Mouse (Mus musculus) forebrain, postnatal 0 days (tissue): ENCODE results near the gene Med24. TPM values are rescaled to one million over a fixed set of nuclear protein-coding genes. Genes with fewer than 3 reads are reported as not detected.

ENCODE experiments used
- ATAC-seq: fragments of 200-750 bp; cut with Nextera tagmentation; 2 replicates; pipeline ENCODE4 v1.8.0; 2017; ENCODE audit warnings: mild to moderate bottlenecking, moderate library complexity
- DNase-seq: peaks from one replicate; pipeline ENCODE4 v3.0.0-alpha.2; 2015
- H3K27ac ChIP-seq: fragments of 300-500 bp; sonication (generic); 2 replicates; pipeline ENCODE4 v1.5.1; 2014; ENCODE audit warnings: low read depth, mild to moderate bottlenecking, antibody characterized with exemption, low read length, moderate library complexity, mixed read lengths
- H3K27me3 ChIP-seq: fragments of 300-500 bp; sonication (generic); 2 replicates; pipeline ENCODE4 v1.6.1; 2014; ENCODE audit warnings: mild to moderate bottlenecking, low read length, mixed read lengths; ENCODE audit not compliant: insufficient read depth
- H3K36me3 ChIP-seq: fragments of 300-500 bp; sonication (generic); 2 replicates; pipeline ENCODE4 v1.6.1; 2014; ENCODE audit warnings: mild to moderate bottlenecking, moderate library complexity; ENCODE audit not compliant: insufficient read depth
- H3K4me1 ChIP-seq: fragments of 300-500 bp; sonication (generic); 2 replicates; pipeline ENCODE4 v1.6.1; 2014; ENCODE audit warnings: antibody characterized with exemption; ENCODE audit not compliant: insufficient read depth
- H3K4me2 ChIP-seq: fragments of 300-500 bp; sonication (generic); 2 replicates; pipeline ENCODE4 v1.6.1; 2014; ENCODE audit warnings: low read depth, mild to moderate bottlenecking, moderate library complexity
- H3K4me3 ChIP-seq: fragments of 300-500 bp; sonication (generic); 2 replicates; pipeline ENCODE4 v1.5.1; 2014; ENCODE audit warnings: low read depth, low read length, mixed read lengths
- H3K9ac ChIP-seq: fragments of 300-500 bp; sonication (generic); 2 replicates; pipeline ENCODE4 v1.6.1; 2014; ENCODE audit warnings: mild to moderate bottlenecking
- H3K9me3 ChIP-seq: fragments of 300-500 bp; sonication (generic); 2 replicates; pipeline ENCODE4 v1.6.1; 2016; ENCODE audit warnings: low read length
- CTCF ChIP-seq: sonication (generic); IDR thresholded peaks from 2 replicates; pipeline ENCODE4 v1.5.1; 2016; ENCODE audit warnings: antibody characterized with exemption, control low read depth, low read depth
- WGBS: fragments of 180-500 bp; shearing (Covaris S2); extraction: QIAGEN DNeasy Blood & Tissue Kit; methylation state at CpG from one replicate; pipeline ENCODE4 v1.1.7; 2014; 5-methylcytosine and 5-hydroxymethylcytosine counted together
- polyA plus RNA-seq: library from polyadenylated mRNA; unstranded; fragments of >200 nt; fragmentation: Nextera tagmentation; extraction: Ambion mirVana; gene quantifications from 2 replicates; pipeline ENCODE4 v1.2.1, GENCODE M21; 2015
- total RNA-seq: library from RNA; depleted of rRNA; stranded (reverse); fragments of >200 nt; gene quantifications from 2 replicates; pipeline ENCODE4 v1.2.3, GENCODE M21; 2014

The Med24 gene
- total and polyA plus RNA-seq, 2 experiments from 2014 or later = 49.3 to 66.5 TPM

DNA sequence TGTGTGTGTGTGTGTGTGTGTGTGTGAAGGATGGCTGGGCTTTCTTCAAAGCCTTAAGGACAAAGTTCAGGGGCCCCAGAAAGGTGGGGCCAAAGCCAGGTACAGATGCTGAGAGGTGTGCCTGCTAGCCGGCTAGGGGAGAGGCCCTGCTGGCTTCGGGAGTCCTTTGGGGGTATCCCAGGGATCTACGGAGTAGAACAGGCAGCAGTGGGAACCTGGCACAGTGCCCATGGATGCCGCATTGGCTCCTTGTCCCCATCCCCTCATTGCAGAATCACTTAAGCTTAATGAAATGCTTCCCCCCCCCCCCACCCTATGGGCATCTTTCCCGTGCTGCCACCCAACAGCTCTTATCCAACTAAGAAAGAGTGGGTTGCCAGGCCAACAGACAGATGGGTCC is 20.5 kb upstream of the Med24 start:
- Histone ChIP-seq H3K4me1 (peaks cover 61% of the 10 kb centered on the region), H3K9me3 (no peaks in the 10 kb centered on the region), H3K9ac (peak overlapping the region; percentile 66), H3K4me2 (peak overlapping the region; percentile 94), H3K4me3 (peak overlapping the region; percentile 30), H3K27me3 (no peaks in the 10 kb centered on the region), H3K27ac (peak overlapping the region; percentile 99), H3K36me3 (peaks cover 18% of the 10 kb centered on the region)
- ATAC-seq = peak; percentile 14
- TF ChIP-seq CTCF = no peak
- DNase-seq = peak; percentile 88
- WGBS = 5% methylated on average over 5 of the region's 5 CpGs

DNA sequence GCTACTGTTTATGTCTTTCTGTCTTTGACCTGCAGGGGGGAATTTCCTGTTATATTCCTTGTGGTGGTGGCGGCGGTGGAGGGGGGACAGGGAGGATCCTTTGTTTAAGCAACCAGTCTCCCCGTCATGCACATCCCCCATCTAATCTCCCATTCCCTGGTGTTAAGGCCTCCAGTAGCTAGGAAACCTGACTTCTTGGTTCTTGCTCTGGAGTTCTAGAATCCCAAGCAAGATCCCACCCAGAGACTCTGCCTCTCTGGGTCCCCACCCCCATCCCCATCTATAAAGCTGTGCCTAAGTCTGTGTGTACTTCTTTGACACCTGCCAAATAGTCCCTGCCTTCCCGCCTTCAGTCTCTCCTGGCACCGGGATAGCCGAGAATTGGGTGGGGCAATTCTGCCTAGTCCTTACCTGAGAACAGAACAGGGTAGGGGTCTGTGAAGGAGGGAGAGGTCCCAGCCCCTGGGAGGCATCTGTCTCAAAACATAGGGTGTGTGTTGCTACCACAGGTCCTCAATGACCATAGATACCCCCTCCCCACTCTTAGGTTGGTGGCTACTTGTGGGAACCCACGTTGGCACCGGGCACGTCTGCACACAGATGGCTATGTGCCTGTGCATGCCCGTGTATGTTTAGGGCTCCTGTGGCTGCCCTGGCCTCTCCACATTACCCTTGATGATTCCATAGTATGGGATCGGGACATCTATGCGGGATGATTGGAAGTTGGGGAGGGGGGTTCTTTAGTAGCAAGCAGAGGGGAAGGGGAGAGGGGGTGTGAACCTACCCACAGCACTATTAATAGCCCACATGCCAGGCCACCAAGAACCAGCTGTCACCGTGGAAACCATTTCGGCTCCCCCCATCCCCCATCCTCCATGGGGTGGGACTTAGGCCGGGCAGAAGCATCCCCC is 19.5 kb upstream of the Med24 start:
- no peaks in the 10 kb centered on the region for H3K27me3 ChIP-seq
- WGBS = 2% methylated on average over 15 of the region's 15 CpGs
- peak overlapping the region; percentile 94 for H3K4me2 ChIP-seq
- peak; percentile 36 for ATAC-seq
- peak overlapping the region; percentile 30 for H3K4me3 ChIP-seq
- peak; percentile 26; the same call in 1 of the 2 replicates for TF ChIP-seq CTCF
- peaks cover 71% of the 10 kb centered on the region for H3K4me1 ChIP-seq
- H3K9ac ChIP-seq = peak overlapping the region; percentile 66
- H3K27ac ChIP-seq = peak overlapping the region; percentile 99
- H3K36me3 ChIP-seq = peaks cover 9% of the 10 kb centered on the region
- DNase-seq = peak; percentile 85
- H3K9me3 ChIP-seq = no peaks in the 10 kb centered on the region

DNA sequence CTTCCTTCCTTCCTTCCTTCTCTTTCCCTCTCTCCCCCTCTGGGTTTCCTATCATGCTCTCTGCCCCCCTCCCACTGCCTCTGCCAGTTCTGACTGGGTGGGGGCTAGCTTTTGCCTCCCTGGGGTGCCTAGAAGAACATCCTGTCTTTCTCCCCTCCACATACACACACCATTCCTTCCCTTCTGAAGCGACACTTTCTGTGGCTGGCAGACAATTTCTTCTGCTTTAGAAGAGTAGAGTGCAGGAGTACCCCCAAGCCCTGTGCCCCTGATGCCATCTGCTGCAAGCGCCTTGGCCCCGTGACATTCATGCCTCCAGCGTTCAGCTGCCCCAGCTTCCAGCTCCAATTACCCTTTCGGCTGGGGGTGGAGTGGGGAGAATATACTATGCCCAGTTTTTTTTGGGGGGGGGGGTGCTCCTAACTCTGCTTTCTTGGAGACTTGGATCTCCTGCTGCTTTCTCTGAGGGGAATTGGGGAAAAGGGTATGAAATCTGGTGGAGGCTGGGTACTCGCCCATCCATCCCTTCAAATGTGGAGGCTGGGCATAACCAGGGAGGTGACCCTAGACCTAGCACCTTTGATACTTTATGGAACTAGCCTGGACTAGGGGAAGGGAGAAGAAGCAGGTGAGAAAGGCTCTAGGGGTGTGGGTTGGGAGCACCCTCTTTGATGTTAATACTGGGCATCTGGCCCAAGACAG is 18.7 kb upstream of the Med24 start:
- H3K4me2 ChIP-seq = peak overlapping the region; percentile 94
- peaks cover 75% of the 10 kb centered on the region for H3K4me1 ChIP-seq
- H3K36me3 ChIP-seq = peaks cover 1% of the 10 kb centered on the region
- peak overlapping the region; percentile 99 for H3K27ac ChIP-seq
- DNase-seq = no peak
- 4% methylated on average over 6 of the region's 6 CpGs for WGBS
- H3K9ac ChIP-seq = peak overlapping the region; percentile 66
- H3K9me3 ChIP-seq = no peaks in the 10 kb centered on the region
- TF ChIP-seq CTCF = no peak
- peak; percentile 27 for ATAC-seq
- peak overlapping the region; percentile 30 for H3K4me3 ChIP-seq
- no peaks in the 10 kb centered on the region for H3K27me3 ChIP-seq

DNA sequence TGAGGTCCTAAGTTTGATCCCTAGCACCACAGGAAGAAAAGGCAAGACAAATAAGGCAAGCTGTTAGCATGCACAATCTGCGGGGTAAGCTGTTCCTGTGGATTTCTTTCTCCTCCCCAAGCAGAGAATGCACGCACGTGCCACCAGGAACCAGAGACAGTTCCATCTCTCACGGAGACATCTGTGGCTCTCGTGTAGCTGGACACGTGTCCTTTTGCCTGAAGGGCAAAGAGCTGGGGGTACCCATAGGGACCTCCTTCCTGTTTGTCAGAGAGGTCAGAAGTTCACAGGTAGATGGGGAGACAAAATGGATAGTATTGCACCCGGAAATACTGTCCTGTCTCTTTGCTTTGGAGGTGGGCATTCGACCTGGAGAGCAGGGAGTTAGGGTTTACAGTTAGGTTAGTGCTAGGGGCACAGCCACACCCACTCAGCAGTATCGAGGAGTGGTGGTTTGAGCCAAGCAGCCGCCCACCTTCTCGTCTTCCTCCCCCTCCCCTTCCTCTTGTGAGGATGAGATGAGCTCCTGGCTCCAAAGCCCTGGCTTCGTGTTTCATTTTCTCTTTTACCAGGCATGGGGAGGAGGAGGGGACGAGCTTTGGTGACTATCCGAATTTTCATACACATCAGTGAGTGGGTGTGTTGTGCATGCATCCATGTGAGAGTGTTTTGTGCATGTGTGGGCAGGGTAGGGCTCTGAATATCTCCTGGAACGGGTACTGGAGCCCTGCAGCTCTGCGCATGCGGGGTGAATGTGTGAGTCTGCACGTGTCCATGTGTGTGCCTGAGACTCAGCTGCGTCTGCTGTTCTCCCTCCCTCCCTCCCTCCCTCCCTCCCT is 17.8 kb upstream of the Med24 start:
- peak overlapping the region; percentile 50 for H3K9ac ChIP-seq
- H3K9me3 ChIP-seq = no peaks in the 10 kb centered on the region
- DNase-seq (peak; percentile 96), ATAC-seq (peak; percentile 84)
- H3K4me2 ChIP-seq = peak overlapping the region; percentile 94
- no peaks in the 10 kb centered on the region for H3K27me3 ChIP-seq
- no peaks in the 10 kb centered on the region for H3K36me3 ChIP-seq
- H3K4me3 ChIP-seq = peak overlapping the region; percentile 22
- no peak for TF ChIP-seq CTCF
- peaks cover 75% of the 10 kb centered on the region for H3K4me1 ChIP-seq
- H3K27ac ChIP-seq = peak overlapping the region; percentile 99
- 6% methylated on average over 19 of the region's 19 CpGs for WGBS

DNA sequence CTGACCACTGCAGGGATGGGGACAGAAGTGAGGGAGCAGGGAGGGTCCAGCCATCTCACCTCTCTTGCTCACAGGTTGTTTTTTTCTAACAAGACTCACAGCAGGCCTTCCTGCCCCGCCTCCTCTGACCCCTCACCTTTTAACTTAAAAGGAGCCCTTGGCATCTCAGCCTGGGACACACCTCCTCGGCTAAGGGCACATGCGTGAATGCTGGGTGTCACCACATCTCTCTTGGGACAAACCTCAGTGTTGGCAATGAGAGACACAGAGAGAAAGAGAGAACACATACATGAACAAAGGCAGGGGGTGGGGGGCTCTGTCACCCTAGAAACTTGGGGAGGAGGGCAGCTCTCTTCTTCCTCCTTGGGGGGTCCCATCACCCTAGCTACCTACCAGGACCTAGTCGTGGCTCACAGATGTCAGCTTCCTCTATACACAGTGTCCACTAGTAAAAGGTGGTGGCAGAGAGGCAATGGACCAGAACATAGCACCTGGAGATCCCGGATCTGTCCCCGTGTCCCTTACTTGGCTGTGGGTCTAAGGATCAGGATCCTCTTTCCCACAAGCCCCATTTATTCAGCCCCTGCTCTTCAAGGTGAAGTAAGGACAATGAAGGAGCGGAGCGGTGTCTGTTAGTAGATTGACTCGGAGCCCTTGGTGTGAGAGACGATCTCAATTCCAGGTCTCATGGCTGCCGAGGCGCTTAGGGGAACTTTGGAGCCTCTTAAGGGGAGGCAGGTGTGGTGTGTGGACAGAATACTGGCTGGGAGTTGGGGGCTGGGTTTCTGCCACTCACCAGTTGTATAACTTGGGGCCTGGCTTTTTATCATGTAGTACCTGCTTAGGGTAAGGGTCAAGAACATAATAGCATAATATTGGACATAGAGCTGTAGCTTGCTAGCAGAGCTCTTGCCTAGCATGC is 17.0 kb upstream of the Med24 start:
- Histone ChIP-seq H3K4me1 (peaks cover 70% of the 10 kb centered on the region), H3K9me3 (no peaks in the 10 kb centered on the region), H3K4me3 (peak overlapping the region; percentile 22), H3K4me2 (peak overlapping the region; percentile 94), H3K27ac (peak overlapping the region; percentile 99), H3K9ac (peak overlapping the region; percentile 50), H3K27me3 (no peaks in the 10 kb centered on the region), H3K36me3 (no peaks in the 10 kb centered on the region)
- no peak for TF ChIP-seq CTCF
- ATAC-seq = no peak
- WGBS = 41% methylated on average over 12 of the region's 12 CpGs
- no peak for DNase-seq
